Mouse (Mus musculus) MEL (cell line): Measurements from ENCODE around the gene B4galt1. TPM values are rescaled to one million over a fixed set of nuclear protein-coding genes. Genes with fewer than 3 reads are reported as not detected.
A peak's percentile ranks its signal among the peaks of the same experiment; 100 is the strongest.

ENCODE experiments used
- DNase-seq: peaks from one replicate; pipeline ENCODE4 v3.0.0; 2011; ENCODE audit warnings: low read depth, low spot score
- H3K27ac ChIP-seq: 2 replicates; pipeline ENCODE4 v1.5.1; 2012; ENCODE audit warnings: low read depth, mild to moderate bottlenecking, control low read depth, low read length, moderate library complexity; ENCODE audit not compliant: control insufficient read depth
- H3K27me3 ChIP-seq, 2 experiments: fragments of 150-350 bp in 1 of 2; sonication (generic) in 1 of 2; 2 replicates each; pipeline ENCODE4 v1.6.1; 2012; ENCODE audit warnings: low read length in 2 of 2, mild to moderate bottlenecking in 2 of 2, improper control_type of control experiment in 1 of 2, moderate library complexity in 1 of 2; ENCODE audit not compliant: insufficient read depth in 2 of 2, control insufficient read depth in 1 of 2
- H3K36me3 ChIP-seq, 2 experiments: 2 replicates each; pipeline ENCODE4 v1.6.1; 2012 to 2014; ENCODE audit warnings: low read length in 2 of 2, improper control_type of control experiment in 1 of 2, inconsistent platforms in 1 of 2, mild to moderate bottlenecking in 1 of 2; ENCODE audit not compliant: insufficient read depth in 2 of 2, control insufficient read depth in 1 of 2
- H3K4me1 ChIP-seq, 2 experiments: fragments of 150-350 bp in 1 of 2; sonication (generic) in 1 of 2; 2 replicates each; pipeline ENCODE4 v1.6.1; 2012; ENCODE audit warnings: low read length in 2 of 2, improper control_type of control experiment in 1 of 2, mild to moderate bottlenecking in 1 of 2; ENCODE audit not compliant: insufficient read depth in 2 of 2, control insufficient read depth in 1 of 2
- H3K4me3 ChIP-seq, 2 experiments: fragments of 150-350 bp in 1 of 2; sonication (generic) in 1 of 2; 2 replicates each; pipeline ENCODE4 v1.5.1; 2012; ENCODE audit warnings: low read depth in 2 of 2, low read length in 2 of 2, mild to moderate bottlenecking in 2 of 2, moderate library complexity in 2 of 2, control low read depth in 1 of 2, improper control_type of control experiment in 1 of 2; ENCODE audit not compliant: control insufficient read depth in 1 of 2, insufficient read depth in 1 of 2
- H3K79me2 ChIP-seq: 2 replicates; pipeline ENCODE4 v1.6.1; 2012; ENCODE audit warnings: mild to moderate bottlenecking, low read length, moderate library complexity; ENCODE audit not compliant: control insufficient read depth, poor library complexity, insufficient read depth
- H3K9ac ChIP-seq: 2 replicates; pipeline ENCODE4 v1.6.1; 2012; ENCODE audit warnings: low read depth, mild to moderate bottlenecking, control low read depth, low read length, moderate library complexity; ENCODE audit not compliant: control insufficient read depth, poor library complexity, severe bottlenecking
- H3K9me3 ChIP-seq: fragments of 150-350 bp; sonication (generic); replicated peaks from 2 replicates; pipeline ENCODE4 v1.6.1; 2012; ENCODE audit warnings: mild to moderate bottlenecking, low read length, improper control_type of control experiment, moderate library complexity; ENCODE audit not compliant: insufficient read depth
- BHLHE40 ChIP-seq: IDR thresholded peaks from 2 replicates; pipeline ENCODE4 v1.6.1; 2012; ENCODE audit warnings: low read depth, mild to moderate bottlenecking, inconsistent platforms, low read length, improper control_type of control experiment, borderline replicate concordance
- CHD1 ChIP-seq: IDR thresholded peaks from 2 replicates; pipeline ENCODE4 v1.6.1; 2012; ENCODE audit warnings: low read depth, mild to moderate bottlenecking, inconsistent platforms, low read length, improper control_type of control experiment
- CHD2 ChIP-seq: IDR thresholded peaks from 2 replicates; pipeline ENCODE4 v1.6.1; 2011; ENCODE audit warnings: low read length, improper control_type of control experiment
- CTCF ChIP-seq, 3 experiments: IDR thresholded peaks in 2 of 3; conservative IDR thresholded peaks in 1 of 3; 2 replicates each; pipeline ENCODE4 v1.5.1; 2011 to 2012; ENCODE audit warnings: low read length in 3 of 3, low read depth in 2 of 3, mild to moderate bottlenecking in 2 of 3, improper control_type of control experiment in 1 of 3, inconsistent platforms in 1 of 3, mixed read lengths in 1 of 3, moderate library complexity in 1 of 3; ENCODE audit not compliant: control insufficient read depth in 1 of 3, insufficient read depth in 1 of 3, poor library complexity in 1 of 3, severe bottlenecking in 1 of 3
- E2F4 ChIP-seq: IDR thresholded peaks from 2 replicates; pipeline ENCODE4 v1.6.1; 2011; ENCODE audit warnings: low read depth, low read length, improper control_type of control experiment, borderline replicate concordance
- ELF1 ChIP-seq: IDR thresholded peaks from 2 replicates; pipeline ENCODE4 v1.6.1; 2014; ENCODE audit warnings: low read depth, mild to moderate bottlenecking, inconsistent platforms, low read length, improper control_type of control experiment, moderate library complexity
- EP300 ChIP-seq, 2 experiments: IDR thresholded peaks; 2 replicates each; pipeline ENCODE4 v1.6.1; 2011; ENCODE audit warnings: improper control_type of control experiment in 2 of 2, low read length in 2 of 2, low read depth in 1 of 2, mild to moderate bottlenecking in 1 of 2
- ETS1 ChIP-seq: IDR thresholded peaks from 2 replicates; pipeline ENCODE4 v1.6.1; 2012; ENCODE audit warnings: low read depth, mild to moderate bottlenecking, inconsistent platforms, low read length, improper control_type of control experiment, moderate library complexity
- GATA1 ChIP-seq: IDR thresholded peaks from 2 replicates; pipeline ENCODE4 v1.6.1; 2011; ENCODE audit warnings: low read depth, low read length, improper control_type of control experiment
- HCFC1 ChIP-seq: IDR thresholded peaks from 2 replicates; pipeline ENCODE4 v1.6.1; 2012; ENCODE audit warnings: low read depth, mild to moderate bottlenecking, inconsistent platforms, low read length, improper control_type of control experiment, moderate library complexity
- KAT2A ChIP-seq: conservative IDR thresholded peaks from 2 replicates; pipeline ENCODE4 v1.6.1; 2012; ENCODE audit warnings: low read depth, low read length, improper control_type of control experiment, inconsistent platforms
- MAFK ChIP-seq: IDR thresholded peaks from 2 replicates; pipeline ENCODE4 v1.6.1; 2011; ENCODE audit warnings: low read depth, mild to moderate bottlenecking, low read length, improper control_type of control experiment, borderline replicate concordance
- MAX ChIP-seq: IDR thresholded peaks from 2 replicates; pipeline ENCODE4 v1.6.1; 2011; ENCODE audit warnings: low read length, improper control_type of control experiment
- MAZ ChIP-seq: IDR thresholded peaks from 2 replicates; pipeline ENCODE4 v1.6.1; 2012; ENCODE audit warnings: low read depth, mild to moderate bottlenecking, inconsistent platforms, low read length, improper control_type of control experiment
- MXI1 ChIP-seq: IDR thresholded peaks from 2 replicates; pipeline ENCODE4 v1.6.1; 2011; ENCODE audit warnings: mild to moderate bottlenecking, low read depth, low read length, improper control_type of control experiment
- MYB ChIP-seq: IDR thresholded peaks from 2 replicates; pipeline ENCODE4 v1.6.1; 2011; ENCODE audit warnings: mild to moderate bottlenecking, low read depth, low read length, improper control_type of control experiment
- NELFE ChIP-seq: IDR thresholded peaks from 2 replicates; pipeline ENCODE4 v1.6.1; 2011; ENCODE audit warnings: low read depth, low read length, improper control_type of control experiment
- NRF1 ChIP-seq: IDR thresholded peaks from 2 replicates; pipeline ENCODE4 v1.6.1; 2014; ENCODE audit warnings: low read depth, mild to moderate bottlenecking, inconsistent platforms, low read length, improper control_type of control experiment, moderate library complexity; ENCODE audit not compliant: poor library complexity, insufficient read depth, severe bottlenecking
- POLR2A ChIP-seq, 2 experiments: IDR thresholded peaks; 2 replicates each; pipeline ENCODE4 v1.6.1; 2011 to 2012; ENCODE audit warnings: low read length in 2 of 2, mild to moderate bottlenecking in 2 of 2, control low read depth in 1 of 2, improper control_type of control experiment in 1 of 2, low read depth in 1 of 2, moderate library complexity in 1 of 2; ENCODE audit not compliant: control insufficient read depth in 1 of 2, insufficient read depth in 1 of 2, poor library complexity in 1 of 2
- POLR2AphosphoS2 ChIP-seq: IDR thresholded peaks from 2 replicates; pipeline ENCODE4 v1.6.1; 2011; ENCODE audit warnings: low read length, improper control_type of control experiment
- POLR2AphosphoS5 ChIP-seq: IDR thresholded peaks from 2 replicates; pipeline ENCODE4 v1.6.1; 2012; ENCODE audit warnings: low read depth, borderline replicate concordance, mild to moderate bottlenecking, inconsistent platforms, low read length, moderate library complexity, mixed read lengths
- RCOR1 ChIP-seq: IDR thresholded peaks from 2 replicates; pipeline ENCODE4 v1.6.1; 2012; ENCODE audit warnings: low read depth, mild to moderate bottlenecking, inconsistent platforms, low read length, improper control_type of control experiment
- SIN3A ChIP-seq: IDR thresholded peaks from 2 replicates; pipeline ENCODE4 v1.6.1; 2012; ENCODE audit warnings: low read length, improper control_type of control experiment, inconsistent platforms
- SMC3 ChIP-seq: IDR thresholded peaks from 2 replicates; pipeline ENCODE4 v1.6.1; 2011; ENCODE audit warnings: low read depth, low read length, improper control_type of control experiment
- TBP ChIP-seq: IDR thresholded peaks from 2 replicates; pipeline ENCODE4 v1.8.0; 2011; ENCODE audit warnings: low read depth, low read length, improper control_type of control experiment
- TCF12 ChIP-seq: IDR thresholded peaks from 2 replicates; pipeline ENCODE4 v1.6.1; 2014; ENCODE audit warnings: low read depth, mild to moderate bottlenecking, inconsistent platforms, low read length, improper control_type of control experiment, moderate library complexity
- UBTF ChIP-seq: IDR thresholded peaks from 2 replicates; pipeline ENCODE4 v1.6.1; 2012; ENCODE audit warnings: low read depth, mild to moderate bottlenecking, inconsistent platforms, low read length, improper control_type of control experiment, moderate library complexity, borderline replicate concordance; ENCODE audit not compliant: insufficient read depth
- USF1 ChIP-seq: IDR thresholded peaks from 2 replicates; pipeline ENCODE4 v1.6.1; 2014; ENCODE audit warnings: low read depth, mild to moderate bottlenecking, inconsistent platforms, low read length, improper control_type of control experiment, moderate library complexity
- USF2 ChIP-seq, 2 experiments: IDR thresholded peaks; 2 replicates each; pipeline ENCODE4 v1.6.1; 2011 to 2012; ENCODE audit warnings: improper control_type of control experiment in 2 of 2, low read length in 2 of 2, borderline replicate concordance in 1 of 2, inconsistent platforms in 1 of 2, low read depth in 1 of 2, mild to moderate bottlenecking in 1 of 2; ENCODE audit not compliant: insufficient read depth in 1 of 2
- ZC3H11A ChIP-seq: IDR thresholded peaks from 2 replicates; pipeline ENCODE4 v1.6.1; 2012; ENCODE audit warnings: low read depth, mild to moderate bottlenecking, inconsistent platforms, low read length, improper control_type of control experiment
- ZKSCAN1 ChIP-seq: IDR thresholded peaks from 2 replicates; pipeline ENCODE4 v1.6.1; 2012; ENCODE audit warnings: low read depth, mild to moderate bottlenecking, inconsistent platforms, low read length, improper control_type of control experiment, moderate library complexity
- ZMIZ1 ChIP-seq: IDR thresholded peaks from 2 replicates; pipeline ENCODE4 v1.6.1; 2012; ENCODE audit warnings: low read depth, mild to moderate bottlenecking, inconsistent platforms, low read length, improper control_type of control experiment, moderate library complexity
- polyA plus RNA-seq, 2 experiments: library from polyadenylated mRNA; stranded (reverse) in 1 of 2; unstranded in 1 of 2; fragments of >175 nt in 1 of 2; fragments of >200 nt in 1 of 2; gene quantifications; 2 replicates each; pipeline versions ENCODE4 v1.2.1 to v1.2.4; 2012; ENCODE audit warnings: low replicate concordance in 2 of 2, low read depth in 1 of 2; ENCODE audit not compliant: insufficient read length in 2 of 2, insufficient read depth in 1 of 2, missing spikeins in 1 of 2
- total RNA-seq: library from RNA; depleted of rRNA; stranded (reverse); fragments of 300-350 nt; gene quantifications from 2 replicates; pipeline ENCODE4 v1.2.3, GENCODE M21; 2012

Gene B4galt1
- total and polyA plus RNA-seq, 3 experiments: 10.8 to 22.5 TPM; not detected in 1

- TF ChIP-seq USF1 (no peak), SMC3 (no peak), GATA1 (no peak), E2F4 (no peak), EP300 (IDR thresholded peaks at IDR 0.05; ENCODE audit: low read depth in 1 of 2, low read length in 2 of 2) (peak in 1 of 2 experiments; percentile 68; a peak in 3 of 4 replicates), TCF12 (0 out of 2 replicates have a peak, but pooled peaks have one; percentile 23), CHD2 (no peak), POLR2AphosphoS5 (no peak), MAFK (no peak), CTCF (IDR thresholded peaks at IDR 0.05 in 2 of 3, conservative IDR thresholded peaks at IDR 0.05 in 1 of 3; ENCODE audit: control insufficient read depth in 1 of 3, insufficient read depth in 1 of 3, low read depth in 2 of 3, low read length in 3 of 3, poor library complexity in 1 of 3, severe bottlenecking in 1 of 3) (no peak)
These were observed 93.9 kb downstream of the B4galt1 start (continued) for GRCm38 (mm10) chr4:40759876-40760275.

DNA sequence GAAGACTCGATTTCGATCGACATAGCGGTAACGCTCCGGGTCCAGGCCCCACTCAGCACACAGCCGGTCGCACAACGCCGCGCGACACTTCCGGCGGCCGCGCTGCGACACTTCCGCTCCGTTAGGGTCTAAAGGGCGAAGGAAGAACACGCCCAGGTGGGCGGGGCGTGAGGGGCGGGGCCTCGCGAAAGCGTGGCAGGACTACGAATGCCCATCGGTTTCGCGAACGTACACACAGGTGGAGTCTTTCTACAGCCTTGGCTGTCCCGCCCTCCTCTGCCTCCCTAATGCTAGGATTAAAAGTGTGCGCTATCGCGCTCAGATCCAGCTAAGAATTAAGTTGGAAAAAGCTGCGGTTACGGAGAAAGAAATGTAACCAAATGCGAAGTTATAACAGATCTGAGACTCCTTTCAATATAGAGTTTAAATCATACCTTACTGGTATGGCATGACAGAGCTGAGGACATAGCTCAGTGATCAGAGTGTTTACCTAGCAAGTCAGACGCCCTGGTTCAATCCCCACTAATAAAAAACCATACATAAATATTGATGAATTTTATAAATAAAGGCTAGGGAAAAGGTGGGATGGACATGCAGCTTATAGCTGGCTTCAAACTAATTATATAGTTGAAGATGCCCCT, 95.9 kb downstream of the B4galt1 start, which contains the start of gene Smu1:
Smu1 (minus strand) TSS at position 144 of the 641 bp plus-strand sequence.
- Histone ChIP-seq H3K9ac (peak within 1 kb of the TSS; percentile 81), H3K4me1 (peaks cover 0 to 14% of the 10 kb centered on the region in 2 experiments; a peak in 2 of 4 replicates), H3K36me3 (peaks cover 6 to 13% of the 10 kb centered on the region in 2 experiments; a peak in 3 of 4 replicates), H3K4me3 (peak within 1 kb of the TSS; percentile 83 to 95), H3K27ac (peak within 1 kb of the TSS; percentile 53), H3K27me3 (no peaks in the 10 kb centered on the region), H3K79me2 (peaks cover 12% of the 10 kb centered on the region), H3K9me3 (no peaks in the 10 kb centered on the region)
- peak; percentile 98 for DNase-seq
- TF ChIP-seq MYB (no peak), CHD1 (no peak), POLR2AphosphoS2 (0 out of 2 replicates have a peak, but pooled peaks have one; percentile 45), UBTF (no peak), RCOR1 (no peak), CTCF (IDR thresholded peaks at IDR 0.05 in 2 of 3, conservative IDR thresholded peaks at IDR 0.05 in 1 of 3; ENCODE audit: control insufficient read depth in 1 of 3, insufficient read depth in 1 of 3, low read depth in 2 of 3, low read length in 3 of 3, poor library complexity in 1 of 3, severe bottlenecking in 1 of 3) (no peak), BHLHE40 (no peak), MXI1 (peak; percentile 92), ZC3H11A (no peak), ETS1 (0 out of 2 replicates have a peak, but pooled peaks have one; percentile 18), POLR2A (IDR thresholded peaks at IDR 0.05; ENCODE audit: control insufficient read depth in 1 of 2, insufficient read depth in 1 of 2, low read depth in 1 of 2, low read length in 2 of 2, poor library complexity in 1 of 2) (peak in 1 of 2 experiments; percentile 66; a peak in 2 of 4 replicates), TCF12 (peak; percentile 48; the same call in 1 of the 2 replicates), TBP (peak; percentile 47), SIN3A (peak; percentile 89), USF2 (IDR thresholded peaks at IDR 0.05; ENCODE audit: borderline replicate concordance in 1 of 2, insufficient read depth in 1 of 2, low read depth in 1 of 2, low read length in 2 of 2) (no peak), NRF1 (no peak), MAFK (no peak), MAX (peak; percentile 70), HCFC1 (peak; percentile 98), E2F4 (no peak), CHD2 (no peak), POLR2AphosphoS5 (no peak), ELF1 (peak; percentile 76; the same call in 1 of the 2 replicates), GATA1 (no peak), KAT2A (peak; percentile 75), MAZ (no peak), EP300 (IDR thresholded peaks at IDR 0.05; ENCODE audit: low read depth in 1 of 2, low read length in 2 of 2) (no peak; a peak in 1 of 4 replicates), NELFE (peak; percentile 58), ZMIZ1 (0 out of 2 replicates have a peak, but pooled peaks have one; percentile 54), ZKSCAN1 (no peak)
